Mouse (Mus musculus) stomach, embryonic 16.5 days (tissue): Measurements from ENCODE around the gene Igdcc3. TPM values are rescaled to one million over a fixed set of nuclear protein-coding genes. Genes with fewer than 3 reads are reported as not detected.

Source experiments
- ATAC-seq: fragments of 200-750 bp; cut with Nextera tagmentation; 2 replicates; pipeline ENCODE4 v1.8.0; 2017; ENCODE audit warnings: moderate number of reproducible peaks, moderate TSS enrichment; ENCODE audit not compliant: insufficient read depth, low FRiP score
- H3K27ac ChIP-seq: fragments of 300-500 bp; sonication (generic); 2 replicates; pipeline ENCODE4 v1.5.1; 2014; ENCODE audit warnings: low read length
- H3K27me3 ChIP-seq: fragments of 300-500 bp; sonication (generic); 2 replicates; pipeline ENCODE4 v1.6.1; 2014; ENCODE audit warnings: low read length, control low read depth, mixed read lengths; ENCODE audit not compliant: control insufficient read depth, insufficient read depth
- H3K36me3 ChIP-seq: fragments of 300-500 bp; sonication (generic); 2 replicates; pipeline ENCODE4 v1.6.1; 2014; ENCODE audit warnings: low read length; ENCODE audit not compliant: control insufficient read depth, insufficient read depth
- H3K4me1 ChIP-seq: fragments of 300-500 bp; sonication (generic); 2 replicates; pipeline ENCODE4 v1.6.1; 2014; ENCODE audit warnings: low read length, control low read depth, mixed read lengths; ENCODE audit not compliant: control insufficient read depth, insufficient read depth
- H3K4me2 ChIP-seq: fragments of 300-500 bp; sonication (generic); 2 replicates; pipeline ENCODE4 v1.6.1; 2014; ENCODE audit warnings: low read depth, low read length, mixed read lengths
- H3K4me3 ChIP-seq: fragments of 300-500 bp; sonication (generic); replicated peaks from 2 replicates; pipeline ENCODE4 v1.5.1; 2014; ENCODE audit warnings: mild to moderate bottlenecking, low read length
- H3K9ac ChIP-seq: fragments of 300-500 bp; sonication (generic); 2 replicates; pipeline ENCODE4 v1.6.1; 2014; ENCODE audit warnings: low read length
- H3K9me3 ChIP-seq: fragments of 300-500 bp; sonication (generic); replicated peaks from 2 replicates; pipeline ENCODE4 v1.6.1; 2016; ENCODE audit warnings: low read length, control low read depth; ENCODE audit not compliant: control insufficient read depth
- WGBS: fragments of 180-500 bp; shearing (Covaris S2); extraction: QIAGEN DNeasy Blood & Tissue Kit; methylation state at CpG from one replicate; pipeline ENCODE4 v1.1.7; 2014; 5-methylcytosine and 5-hydroxymethylcytosine counted together
- polyA plus RNA-seq: library from polyadenylated mRNA; unstranded; fragments of >200 nt; fragmentation: Nextera tagmentation; extraction: Ambion mirVana; gene quantifications from 2 replicates; pipeline ENCODE4 v1.2.1, GENCODE M21; 2015

The Igdcc3 gene
- polyA plus RNA-seq, 1 experiment from 2014 or later, result 0.44 TPM

DNA sequence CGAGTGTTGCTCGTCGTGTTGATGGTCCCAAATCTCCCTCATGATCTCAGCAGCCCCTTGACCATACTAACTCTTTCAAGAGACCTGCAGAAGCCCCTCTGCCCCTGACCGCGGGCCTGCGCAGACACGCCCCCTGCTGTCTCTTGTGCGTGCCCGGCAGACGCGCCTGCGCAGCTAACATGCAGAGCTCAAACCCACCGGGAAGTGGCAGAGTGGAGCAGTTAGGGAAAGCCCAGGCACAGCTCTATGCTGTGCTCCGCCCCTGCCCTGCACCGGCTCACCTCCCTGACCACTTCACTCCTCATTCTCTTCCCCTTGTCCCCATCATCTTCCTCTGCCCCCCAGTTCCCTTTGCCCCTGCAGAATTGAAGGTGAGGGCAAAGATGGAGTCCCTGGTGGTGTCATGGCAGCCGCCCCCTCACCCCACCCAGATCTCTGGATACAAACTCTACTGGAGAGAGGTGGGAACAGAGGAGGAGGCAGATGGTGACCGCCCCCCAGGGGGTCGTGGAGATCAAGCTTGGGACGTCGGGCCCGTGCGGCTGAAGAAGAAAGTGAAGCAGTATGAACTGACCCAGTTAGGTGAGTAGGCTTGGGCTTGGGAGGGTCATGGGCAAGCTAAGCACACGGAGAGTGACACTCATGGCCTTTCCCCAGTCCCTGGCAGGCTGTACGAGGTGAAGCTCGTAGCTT, 12.7 kb upstream of the Igdcc3 start:
- WGBS, result 27% methylated on average over 25 of the region's 25 CpGs
- peaks cover 8% of the 10 kb centered on the region; the same call in 1 of the 2 replicates for H3K36me3 ChIP-seq
- no peak overlapping the region for H3K27ac ChIP-seq
- no peak overlapping the region for H3K4me3 ChIP-seq
- no peaks in the 10 kb centered on the region for H3K27me3 ChIP-seq
- no peak overlapping the region for H3K9ac ChIP-seq
- H3K4me2 ChIP-seq, result peak overlapping the region; percentile 14
- H3K9me3 ChIP-seq, result no peaks in the 10 kb centered on the region
- H3K4me1 ChIP-seq, result peaks cover 4% of the 10 kb centered on the region; the same call in 1 of the 2 replicates
- ATAC-seq, result no peak

DNA sequence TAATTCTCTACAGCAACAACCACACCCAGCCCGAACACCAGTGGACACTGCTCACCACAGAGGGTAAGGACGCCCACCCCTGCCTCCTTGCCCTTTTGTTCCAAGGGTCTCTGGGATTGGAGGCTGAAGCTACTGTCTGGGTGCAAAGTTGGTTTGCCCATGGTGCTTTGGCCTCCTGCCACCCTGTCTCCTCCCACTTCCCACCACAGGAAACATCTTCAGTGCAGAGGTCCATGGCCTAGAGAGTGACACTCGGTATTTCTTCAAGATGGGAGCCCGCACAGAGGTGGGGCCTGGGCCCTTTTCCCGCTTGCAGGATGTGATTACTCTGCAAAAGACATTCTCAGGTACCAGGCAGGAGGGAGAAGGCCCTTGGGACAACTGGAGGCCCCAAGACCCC, 9.3 kb upstream of the Igdcc3 start:
- WGBS, result 85% methylated on average over 5 of the region's 5 CpGs
- no peak for ATAC-seq
- Histone ChIP-seq H3K27me3 (no peaks in the 10 kb centered on the region), H3K9me3 (no peaks in the 10 kb centered on the region), H3K27ac (no peak overlapping the region), H3K9ac (no peak overlapping the region), H3K36me3 (peaks cover 10% of the 10 kb centered on the region; the same call in 1 of the 2 replicates), H3K4me1 (no peaks in the 10 kb centered on the region), H3K4me3 (no peak overlapping the region), H3K4me2 (no peak overlapping the region)

GRCm38 (mm10) chr9:65133739-65134138, 7.2 kb upstream of the Igdcc3 start:
- H3K9ac ChIP-seq, result no peak overlapping the region

GRCm38 (mm10) chr9:65135126-65135525, 5.9 kb upstream of the Igdcc3 start:
- H3K4me3 ChIP-seq, result no peak overlapping the region
- H3K27me3 ChIP-seq, result peaks cover 3% of the 10 kb centered on the region; the same call in 1 of the 2 replicates
- ATAC-seq, result no peak
- no peak overlapping the region for H3K27ac ChIP-seq
- no peak overlapping the region for H3K4me2 ChIP-seq
- WGBS, result 87% methylated on average over 4 of the region's 4 CpGs
- H3K9ac ChIP-seq, result no peak overlapping the region
- peaks cover 10% of the 10 kb centered on the region; the same call in 1 of the 2 replicates for H3K36me3 ChIP-seq
- no peaks in the 10 kb centered on the region for H3K4me1 ChIP-seq
- H3K9me3 ChIP-seq, result no peaks in the 10 kb centered on the region

More at GRCm38 (mm10) chr9:65133739-65134138, 7.2 kb upstream of the Igdcc3 start:
- Histone ChIP-seq H3K27me3 (no peaks in the 10 kb centered on the region; the same call in 1 of the 2 replicates), H3K4me2 (no peak overlapping the region), H3K4me1 (no peaks in the 10 kb centered on the region), H3K9me3 (no peaks in the 10 kb centered on the region), H3K36me3 (peaks cover 10% of the 10 kb centered on the region; the same call in 1 of the 2 replicates), H3K27ac (no peak overlapping the region), H3K4me3 (no peak overlapping the region)
- WGBS, result 7% methylated on average over 10 of the region's 10 CpGs
- ATAC-seq, result no peak

DNA sequence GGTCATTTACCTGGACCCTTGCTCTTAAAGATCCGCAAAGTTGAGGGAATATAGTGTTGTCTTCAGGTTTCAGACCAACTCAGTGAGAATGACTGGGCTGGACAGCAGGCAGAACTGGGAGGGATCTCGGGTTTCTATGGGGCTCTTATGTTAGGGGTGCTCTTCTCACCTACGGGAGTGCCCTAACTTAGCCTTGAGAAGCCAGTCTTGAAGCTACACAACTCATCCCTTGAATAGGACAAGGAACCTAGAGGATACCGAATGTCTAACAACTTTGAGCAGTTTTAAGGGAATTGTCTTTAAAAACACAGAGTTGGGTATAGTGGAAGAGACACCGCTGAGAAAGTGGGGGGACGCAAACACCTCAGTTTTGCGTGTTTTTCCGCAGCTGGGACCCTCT, 498 bp upstream of the Igdcc3 start:
- H3K36me3 ChIP-seq, result 0 out of 2 replicates have a peak, but pooled peaks cover under 1% of the 10 kb centered on the region
- peaks cover 6% of the 10 kb centered on the region; the same call in 1 of the 2 replicates for H3K27me3 ChIP-seq
- no peak for ATAC-seq
- H3K27ac ChIP-seq, result no peak overlapping the region
- under 1% methylated on average over 8 of the region's 8 CpGs for WGBS
- H3K4me3 ChIP-seq, result peak overlapping the region; percentile 72
- H3K4me2 ChIP-seq, result peak overlapping the region; percentile 100
- peaks cover 12% of the 10 kb centered on the region for H3K4me1 ChIP-seq
- H3K9ac ChIP-seq, result peak overlapping the region; percentile 82
- H3K9me3 ChIP-seq, result no peaks in the 10 kb centered on the region

DNA sequence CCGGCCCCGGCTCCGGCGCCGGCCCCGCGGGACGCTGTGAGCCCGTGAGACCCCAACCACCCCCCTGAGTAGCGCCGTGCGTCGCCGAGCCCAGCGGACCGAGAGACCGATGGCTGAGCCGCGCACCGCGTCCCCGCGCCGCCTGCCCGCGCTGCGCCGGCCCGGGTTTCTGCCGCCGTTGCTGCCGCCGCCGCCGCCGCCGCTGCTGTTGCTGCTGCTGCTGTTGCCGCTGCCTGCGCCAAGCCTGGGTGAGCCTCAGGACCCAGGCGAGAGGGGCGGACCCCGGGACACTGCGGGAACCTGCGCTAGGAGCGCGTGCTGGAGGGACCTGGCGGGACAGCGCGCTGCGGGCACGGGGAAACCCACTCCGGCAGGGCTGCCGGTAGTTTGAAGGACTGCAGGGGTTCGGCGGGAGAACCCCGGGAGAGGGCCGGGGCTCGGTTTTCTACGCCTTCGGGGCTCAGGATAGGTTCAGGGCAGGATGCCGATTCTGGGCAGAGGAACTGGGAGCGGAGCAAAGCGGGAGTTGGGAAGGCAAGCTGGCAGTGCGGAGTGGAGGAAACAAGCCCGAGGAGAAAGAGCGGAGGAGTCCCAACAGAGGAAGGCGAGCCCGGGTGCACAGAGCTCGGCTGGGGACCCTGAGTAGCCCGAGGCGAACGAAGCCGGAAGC, 452 bp downstream of the Igdcc3 start:
- H3K9ac ChIP-seq, result peak overlapping the region; percentile 82
- H3K27me3 ChIP-seq, result peaks cover 6% of the 10 kb centered on the region; the same call in 1 of the 2 replicates
- H3K27ac ChIP-seq, result peak overlapping the region; percentile 69
- H3K36me3 ChIP-seq, result no peaks in the 10 kb centered on the region
- under 1% methylated on average over 67 of the region's 73 CpGs for WGBS
- peak; percentile 67 for ATAC-seq
- H3K9me3 ChIP-seq, result no peaks in the 10 kb centered on the region
- H3K4me3 ChIP-seq, result peak overlapping the region; percentile 72
- H3K4me1 ChIP-seq, result peaks cover 12% of the 10 kb centered on the region
- peak overlapping the region; percentile 100 for H3K4me2 ChIP-seq

DNA sequence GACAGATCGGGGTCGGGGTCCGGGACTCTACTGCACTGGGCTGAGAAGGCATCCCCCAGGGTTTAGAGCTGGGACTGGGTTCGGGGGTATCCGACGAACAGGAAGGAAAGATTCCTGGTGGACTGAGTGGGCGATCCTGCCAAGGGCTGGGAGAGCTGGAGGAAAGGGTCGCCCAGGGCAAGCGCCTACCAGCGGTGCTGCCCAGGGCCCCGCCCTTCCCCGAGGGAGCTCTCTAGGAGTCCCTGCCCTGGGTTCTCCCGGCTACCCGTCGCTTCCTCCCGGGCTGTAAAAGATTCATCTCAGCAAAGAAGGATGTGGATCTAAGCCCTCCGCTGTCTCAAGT, 958 bp downstream of the Igdcc3 start:
- Histone ChIP-seq H3K9me3 (no peaks in the 10 kb centered on the region), H3K4me1 (peaks cover 12% of the 10 kb centered on the region), H3K4me2 (peak overlapping the region; percentile 100), H3K27me3 (peaks cover 6% of the 10 kb centered on the region; the same call in 1 of the 2 replicates), H3K27ac (peak overlapping the region; percentile 69; the same call in 1 of the 2 replicates), H3K36me3 (no peaks in the 10 kb centered on the region), H3K4me3 (peak overlapping the region; percentile 72), H3K9ac (peak overlapping the region; percentile 82)
- WGBS, result under 1% methylated on average over 17 of the region's 17 CpGs
- ATAC-seq, result peak; percentile 61; the same call in 1 of the 2 replicates

- Histone ChIP-seq H3K27me3 (peaks cover 6% of the 10 kb centered on the region; the same call in 1 of the 2 replicates), H3K4me3 (peak overlapping the region; percentile 72), H3K27ac (no peak overlapping the region), H3K9me3 (no peaks in the 10 kb centered on the region), H3K36me3 (no peaks in the 10 kb centered on the region), H3K9ac (peak overlapping the region; percentile 82; the same call in 1 of the 2 replicates), H3K4me2 (peak overlapping the region; percentile 100), H3K4me1 (peaks cover 12% of the 10 kb centered on the region)
- ATAC-seq, result no peak
- WGBS, result 3% methylated on average over 8 of the region's 8 CpGs
Measured at GRCm38 (mm10) chr9:65142399-65142798, 1.4 kb downstream of the Igdcc3 start.

- Histone ChIP-seq H3K9ac (no peak overlapping the region), H3K36me3 (no peaks in the 10 kb centered on the region), H3K4me1 (peaks cover 6% of the 10 kb centered on the region), H3K27me3 (no peaks in the 10 kb centered on the region), H3K4me3 (no peak overlapping the region), H3K27ac (no peak overlapping the region), H3K4me2 (no peak overlapping the region), H3K9me3 (no peaks in the 10 kb centered on the region)
- WGBS, result 84% methylated on average over 5 of the region's 5 CpGs
- ATAC-seq, result no peak
Measured at GRCm38 (mm10) chr9:65146001-65146400, 5.0 kb downstream of the Igdcc3 start.
